Mouse (Mus musculus) G1E (cell line): ENCODE measurements at regions not wholly inside any gene's neighbourhood (a gene's known extent, or its start where the extent isn't known, plus 50 kb on each side); places are given as distances from the start of the nearest gene placed in this dataset.

Experiments
- ATAC-seq: 2 replicates; pipeline ENCODE4 v1.8.0; 2016; ENCODE audit warnings: mild to moderate bottlenecking; ENCODE audit not compliant: insufficient number of reproducible peaks, poor library complexity, low FRiP score, severe bottlenecking; ENCODE audit errors: extremely low read depth
- DNase-seq: peaks from one replicate; pipeline ENCODE4 v3.0.0; 2012; ENCODE audit warnings: low spot score
- H3K27me3 ChIP-seq: 2 replicates; pipeline ENCODE4 v1.6.1; 2012; ENCODE audit warnings: mild to moderate bottlenecking, low read length, inconsistent platforms; ENCODE audit not compliant: insufficient read depth
- H3K36me3 ChIP-seq: replicated peaks from 2 replicates; pipeline ENCODE3; 2012; ENCODE audit warnings: mild to moderate bottlenecking, inconsistent platforms
- H3K4me1 ChIP-seq: 2 replicates; pipeline ENCODE4 v1.6.1; 2012; ENCODE audit warnings: low read depth, low read length, inconsistent platforms, mixed read lengths; ENCODE audit not compliant: insufficient read depth
- H3K4me3 ChIP-seq: 2 replicates; pipeline ENCODE4 v1.5.1; 2012; ENCODE audit warnings: low read depth, mild to moderate bottlenecking, inconsistent platforms, low read length, moderate library complexity, mixed read lengths
- H3K9me3 ChIP-seq: replicated peaks from 2 replicates; pipeline ENCODE4 v1.6.1; 2012; ENCODE audit warnings: inconsistent platforms
- CTCF ChIP-seq: IDR thresholded peaks from 2 replicates; pipeline ENCODE4 v1.5.1; 2012; ENCODE audit warnings: low read depth, low read length, inconsistent platforms, mixed read lengths
- GATA1 ChIP-seq: IDR thresholded peaks from 2 replicates; pipeline ENCODE4 v1.6.1; 2012; ENCODE audit warnings: borderline replicate concordance, low read length, inconsistent platforms, mixed read lengths
- GATA2 ChIP-seq: IDR thresholded peaks from 2 replicates; pipeline ENCODE4 v1.6.1; 2012; ENCODE audit warnings: low read depth, low read length, inconsistent platforms, borderline replicate concordance
- POLR2AphosphoS5 ChIP-seq: IDR thresholded peaks from 2 replicates; pipeline ENCODE4 v1.6.1; 2012; ENCODE audit warnings: low read depth, low read length, inconsistent platforms; ENCODE audit not compliant: insufficient replicate concordance
- TAL1 ChIP-seq: conservative IDR thresholded peaks from 2 replicates; pipeline ENCODE4 v1.6.1; 2012; ENCODE audit warnings: low read depth, low read length, inconsistent platforms, mixed read lengths

GRCm38 (mm10) chr7:136829621-136830313 lies 64.6 kb upstream of the Mgmt start:
- TF ChIP-seq CTCF (no peak), TAL1 (no peak), GATA1 (no peak), GATA2 (no peak), POLR2AphosphoS5 (no peak)
- Histone ChIP-seq H3K27me3 (no peaks in the 10 kb centered on the region), H3K36me3 (no peaks in the 10 kb centered on the region), H3K4me3 (no peak overlapping the region), H3K4me1 (no peaks in the 10 kb centered on the region), H3K9me3 (peaks cover 58% of the 10 kb centered on the region)
- DNase-seq (no peak), ATAC-seq (no peak)

GRCm38 (mm10) chr7:136832419-136832818 lies 62.0 kb upstream of the Mgmt start:
- Histone ChIP-seq H3K9me3 (peaks cover 61% of the 10 kb centered on the region), H3K27me3 (no peaks in the 10 kb centered on the region), H3K4me1 (no peaks in the 10 kb centered on the region), H3K4me3 (no peak overlapping the region), H3K36me3 (no peaks in the 10 kb centered on the region)
- TF ChIP-seq GATA2 (no peak), TAL1 (no peak), POLR2AphosphoS5 (no peak), GATA1 (no peak), CTCF (no peak)
- DNase-seq, result no peak
- ATAC-seq, result no peak

- TF ChIP-seq POLR2AphosphoS5 (no peak), GATA2 (no peak), GATA1 (no peak), TAL1 (no peak), CTCF (no peak)
- no peak for ATAC-seq
- Histone ChIP-seq H3K4me3 (no peak overlapping the region), H3K9me3 (peaks cover 60% of the 10 kb centered on the region), H3K36me3 (no peaks in the 10 kb centered on the region), H3K4me1 (no peaks in the 10 kb centered on the region), H3K27me3 (no peaks in the 10 kb centered on the region)
- DNase-seq, result no peak
These were observed 55.4 kb upstream of the Mgmt start for GRCm38 (mm10) chr7:136838971-136839370.

- Histone ChIP-seq H3K27me3 (no peaks in the 10 kb centered on the region), H3K4me3 (no peak overlapping the region), H3K36me3 (no peaks in the 10 kb centered on the region), H3K4me1 (no peaks in the 10 kb centered on the region), H3K9me3 (peaks cover 55% of the 10 kb centered on the region)
- DNase-seq, result no peak
- ATAC-seq, result no peak
- no peak for TF ChIP-seq CTCF
- TF ChIP-seq TAL1, result no peak
- TF ChIP-seq GATA2, result no peak
- TF ChIP-seq GATA1, result no peak
- no peak for TF ChIP-seq POLR2AphosphoS5
These were observed 54.2 kb upstream of the Mgmt start for GRCm38 (mm10) chr7:136840224-136840623.

- no peaks in the 10 kb centered on the region for H3K4me1 ChIP-seq
- DNase-seq (no peak), ATAC-seq (no peak)
- no peaks in the 10 kb centered on the region for H3K27me3 ChIP-seq
- no peaks in the 10 kb centered on the region for H3K36me3 ChIP-seq
- peaks cover 56% of the 10 kb centered on the region for H3K9me3 ChIP-seq
- no peak overlapping the region for H3K4me3 ChIP-seq
- TF ChIP-seq CTCF (no peak), TAL1 (no peak), GATA2 (no peak), POLR2AphosphoS5 (no peak), GATA1 (no peak)
These were observed 51.7 kb upstream of the Mgmt start for GRCm38 (mm10) chr7:136842751-136843150.

GRCm38 (mm10) chr7:136844282-136844681 lies 50.1 kb upstream of the Mgmt start:
- Histone ChIP-seq H3K36me3 (no peaks in the 10 kb centered on the region), H3K4me3 (no peak overlapping the region), H3K27me3 (no peaks in the 10 kb centered on the region), H3K4me1 (no peaks in the 10 kb centered on the region), H3K9me3 (peaks cover 52% of the 10 kb centered on the region)
- TF ChIP-seq GATA2, result no peak
- no peak for TF ChIP-seq TAL1
- TF ChIP-seq POLR2AphosphoS5, result no peak
- no peak for TF ChIP-seq CTCF
- TF ChIP-seq GATA1, result no peak
- ATAC-seq (no peak), DNase-seq (no peak)
